Mouse (Mus musculus) kidney, adult 2 months (tissue): Measurements from ENCODE around the gene 2810459M11Rik. TPM values are rescaled to one million over a fixed set of nuclear protein-coding genes. Genes with fewer than 3 reads are reported as not detected.
A peak's percentile ranks its signal among the peaks of the same experiment; 100 is the strongest.

Source experiments
- DNase-seq: peaks from one replicate; pipeline ENCODE4 v3.0.0; 2021
- H3K27ac ChIP-seq: fragments of 200-500 bp; 2 replicates; pipeline ENCODE4 v1.5.1; 2012; ENCODE audit warnings: low read depth, low read length, control low read depth, inconsistent platforms; ENCODE audit not compliant: insufficient read depth
- H3K27me3 ChIP-seq: fragments of 200-500 bp; replicated peaks from 2 replicates; pipeline ENCODE4 v1.6.1; 2012; ENCODE audit warnings: mild to moderate bottlenecking, moderate library complexity, low read length, inconsistent platforms; ENCODE audit not compliant: control insufficient read depth, insufficient read depth
- H3K36me3 ChIP-seq: fragments of 200-500 bp; 2 replicates; pipeline ENCODE4 v1.6.1; 2012; ENCODE audit warnings: mild to moderate bottlenecking, moderate library complexity, low read length, inconsistent platforms; ENCODE audit not compliant: control insufficient read depth, insufficient read depth
- H3K4me1 ChIP-seq: fragments of 200-500 bp; 2 replicates; pipeline ENCODE4 v1.6.1; 2011; ENCODE audit warnings: low read length; ENCODE audit not compliant: control insufficient read depth, insufficient read depth
- H3K4me3 ChIP-seq: fragments of 200-500 bp; 2 replicates; pipeline ENCODE4 v1.5.1; 2011; ENCODE audit warnings: mild to moderate bottlenecking, low read depth, low read length, control low read depth; ENCODE audit not compliant: insufficient read depth
- CTCF ChIP-seq: fragments of 200-500 bp; conservative IDR thresholded peaks from 2 replicates; pipeline ENCODE4 v1.5.1; 2011; ENCODE audit warnings: low read depth, mild to moderate bottlenecking, control low read depth, low read length, moderate library complexity, mixed read lengths; ENCODE audit not compliant: insufficient read depth, insufficient read length
- POLR2A ChIP-seq: fragments of 200-500 bp; IDR thresholded peaks from one replicate; pipeline ENCODE4 v1.6.1; 2011; ENCODE audit warnings: low read depth, low read length, control low read depth
- WGBS: fragments of 180-500 bp; shearing (Covaris S2); methylation state at CpG from one replicate; pipeline ENCODE4 v1.1.7; 2018; 5-methylcytosine and 5-hydroxymethylcytosine counted together
- polyA plus RNA-seq: library from polyadenylated mRNA; depleted of rRNA; stranded (reverse); fragments of >200 nt; gene quantifications from 2 replicates; pipeline ENCODE4 v1.2.3, GENCODE M21; 2012

2810459M11Rik gene
- polyA plus RNA-seq, 1 experiment, result 0.13 TPM

GRCm38 (mm10) chr1:86016516-86016915, 29.1 kb upstream of the 2810459M11Rik start, which contains the start of gene Spata3:
Gene Spata3 (plus strand): TSS chr1:86016816.
- Histone ChIP-seq H3K27me3 (peaks cover 2% of the 10 kb centered on the region; the same call in 1 of the 2 replicates), H3K36me3 (no peaks in the 10 kb centered on the region), H3K27ac (no peak within 1 kb of the TSS), H3K4me1 (no peaks in the 10 kb centered on the region), H3K4me3 (no peak within 1 kb of the TSS)
- TF ChIP-seq CTCF (no peak), POLR2A (no peak)
- 91% methylated on average over 8 of the region's 8 CpGs for WGBS
- no peak for DNase-seq

GRCm38 (mm10) chr1:86018235-86019055, 27.2 kb upstream of the 2810459M11Rik start:
- 3% methylated on average over 60 of the region's 60 CpGs for WGBS
- Histone ChIP-seq H3K36me3 (no peaks in the 10 kb centered on the region), H3K4me3 (peak overlapping the region; percentile 35; the same call in 1 of the 2 replicates), H3K27me3 (peaks cover 2% of the 10 kb centered on the region; the same call in 1 of the 2 replicates), H3K4me1 (no peaks in the 10 kb centered on the region), H3K27ac (no peak overlapping the region)
- TF ChIP-seq CTCF, result 0 out of 2 replicates have a peak, but pooled peaks have one; percentile 26
- no peak for TF ChIP-seq POLR2A
- peak; percentile 26 for DNase-seq

- DNase-seq, result no peak
- Histone ChIP-seq H3K27me3 (peaks cover 2% of the 10 kb centered on the region; the same call in 1 of the 2 replicates), H3K27ac (no peak overlapping the region), H3K36me3 (no peaks in the 10 kb centered on the region), H3K4me3 (no peak overlapping the region), H3K4me1 (no peaks in the 10 kb centered on the region)
- WGBS, result 77% methylated on average over 11 of the region's 11 CpGs
- TF ChIP-seq POLR2A (no peak), CTCF (0 out of 2 replicates have a peak, but pooled peaks have one; percentile 10)
Measured at GRCm38 (mm10) chr1:86021365-86021989, 24.2 kb upstream of the 2810459M11Rik start.

- H3K27me3 ChIP-seq, result no peaks in the 10 kb centered on the region
- 35% methylated on average over 11 of the region's 11 CpGs for WGBS
- H3K4me1 ChIP-seq, result no peaks in the 10 kb centered on the region
- H3K4me3 ChIP-seq, result no peak overlapping the region
- H3K27ac ChIP-seq, result no peak overlapping the region
- TF ChIP-seq CTCF (no peak), POLR2A (no peak)
- no peaks in the 10 kb centered on the region for H3K36me3 ChIP-seq
- no peak for DNase-seq
Measured at GRCm38 (mm10) chr1:86032273-86032987, 13.2 kb upstream of the 2810459M11Rik start.

- Histone ChIP-seq H3K4me1 (no peaks in the 10 kb centered on the region), H3K27me3 (no peaks in the 10 kb centered on the region), H3K36me3 (no peaks in the 10 kb centered on the region), H3K27ac (no peak overlapping the region), H3K4me3 (no peak overlapping the region)
- WGBS, result 44% methylated on average over 3 of the region's 3 CpGs
- TF ChIP-seq CTCF (no peak), POLR2A (no peak)
- peak; percentile 51 for DNase-seq
Measured at GRCm38 (mm10) chr1:86038191-86038951, 7.3 kb upstream of the 2810459M11Rik start.

GRCm38 (mm10) chr1:86040131-86040530, 5.5 kb upstream of the 2810459M11Rik start:
- WGBS, result 54% methylated on average over 4 of the region's 4 CpGs
- no peak overlapping the region for H3K4me3 ChIP-seq
- H3K4me1 ChIP-seq, result no peaks in the 10 kb centered on the region
- H3K27ac ChIP-seq, result no peak overlapping the region
- peak; percentile 42 for DNase-seq
- TF ChIP-seq POLR2A (no peak), CTCF (no peak)
- no peaks in the 10 kb centered on the region for H3K36me3 ChIP-seq
- no peaks in the 10 kb centered on the region for H3K27me3 ChIP-seq
